8 mouse cellular contexts compared by ENCODE assay signal in the genomic region with DNA sequence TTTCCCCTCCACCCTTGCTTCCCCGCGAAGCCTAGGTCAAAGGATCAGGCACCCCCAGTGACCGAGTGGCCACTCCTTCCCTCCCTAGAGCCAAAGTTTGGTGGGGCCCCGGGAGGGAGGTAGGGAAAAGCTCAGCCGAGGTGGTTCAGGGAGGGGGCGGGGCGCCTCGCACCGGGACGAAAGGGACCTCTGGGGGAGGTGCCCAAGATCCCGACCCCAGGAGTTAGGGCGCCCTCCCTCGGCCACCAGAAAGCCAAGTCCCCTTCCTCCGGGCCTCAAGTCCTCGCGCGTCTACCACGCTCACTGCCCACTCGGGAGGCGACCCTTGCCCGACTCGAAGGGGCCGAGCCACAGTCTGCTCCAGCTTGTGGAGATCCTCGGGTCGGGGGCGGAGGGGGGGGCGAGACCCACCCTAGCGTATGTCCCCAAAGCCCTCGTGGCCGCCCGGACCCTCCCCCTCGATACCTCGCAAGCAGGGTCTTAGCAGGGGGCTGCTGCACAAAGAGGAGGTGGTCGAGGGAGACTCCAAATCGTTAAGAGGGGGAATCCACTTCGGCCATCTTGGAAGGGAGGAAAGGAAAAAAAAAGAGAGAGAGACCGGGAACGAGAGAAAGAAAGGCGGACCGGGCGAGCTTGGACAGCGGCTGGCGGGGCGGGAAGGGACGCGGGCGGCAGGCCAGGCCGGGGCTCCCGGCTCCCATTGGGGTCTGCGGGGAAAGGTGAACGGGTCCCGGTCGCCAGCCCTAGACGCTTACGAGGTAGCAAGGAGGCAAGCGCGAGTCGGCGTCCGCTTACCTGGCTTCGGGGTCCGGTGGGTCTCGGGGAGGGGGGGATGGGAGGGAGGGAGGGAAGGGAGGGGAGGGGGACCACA. TPM values are rescaled to one million over a fixed set of nuclear protein-coding genes. Genes with fewer than 3 reads are reported as not detected.
DNase-seq lines count a peak whose midpoint lies in the region; ATAC-seq and TF ChIP-seq lines count a peak whose summit lies in the region.

No protein-coding gene starts in this region.

- H3K9me3 ChIP-seq in midbrain, embryonic 11.5 days (ENCODE audit: control insufficient read depth, low read length): no peaks in the 10 kb centered on the region

- peak overlapping the region; percentile 82 for H3K4me3 ChIP-seq in midbrain, embryonic 11.5 days (ENCODE audit: low read depth, low read length)
- H3K4me3 ChIP-seq in testis, adult 2 months (ENCODE audit: control insufficient read depth, low read depth, low read length): peak overlapping the region; percentile 79

- under 1% methylated on average over 49 of the region's 63 CpGs for WGBS in midbrain, embryonic 11.5 days

- peak overlapping the region; percentile 95 for H3K4me2 ChIP-seq in midbrain, embryonic 11.5 days

- intact Hi-C loops in heart, postnatal 14 days (cut with DNase I): loop anchor here (2.0 kb wide), 1 partner anchor 40 kb away; no protein-coding TSS in a partner anchor

- H3K27me3 ChIP-seq in midbrain, embryonic 11.5 days (ENCODE audit: control insufficient read depth, insufficient read depth, low read length): no peaks in the 10 kb centered on the region
- no peaks in the 10 kb centered on the region for H3K27me3 ChIP-seq in testis, adult 2 months (ENCODE audit: control insufficient read depth, insufficient read depth, low read length)

- TF ChIP-seq CTCF in testis, adult 2 months (IDR thresholded peaks at IDR 0.05; ENCODE audit: control insufficient read depth, insufficient read depth, insufficient replicate concordance, low read depth, low read length): no peak

- H3K27ac ChIP-seq in midbrain, embryonic 11.5 days (ENCODE audit: low read depth, low read length): peak overlapping the region; percentile 94
- H3K27ac ChIP-seq in testis, adult 2 months (ENCODE audit: control insufficient read depth, insufficient read depth, low read depth, low read length): no peak overlapping the region

- H3K4me1 ChIP-seq in midbrain, embryonic 11.5 days (ENCODE audit: control insufficient read depth, insufficient read depth, low read length): peaks cover 40% of the 10 kb centered on the region
- peaks cover 38% of the 10 kb centered on the region for H3K4me1 ChIP-seq in testis, adult 2 months (ENCODE audit: control insufficient read depth, insufficient read depth, low read length)

- no peak for ATAC-seq in cerebellum, adult (ENCODE audit: insufficient number of reproducible peaks, low FRiP score, low TSS enrichment)
- peak; percentile 14 for ATAC-seq in midbrain, embryonic 11.5 days (ENCODE audit: low FRiP score)

- TF ChIP-seq POLR2A in testis, adult 2 months (IDR thresholded peaks at IDR 0.05; ENCODE audit: control insufficient read depth, low read depth, low read length): no peak

- H3K9ac ChIP-seq in midbrain, embryonic 11.5 days (ENCODE audit: low read length): peak overlapping the region; percentile 97

- DNase-seq in cerebellum, adult 11 months: peak; percentile 71
- DNase-seq in adrenal gland, postnatal 36 days: peak; percentile 83 to 93
- peak; percentile 40 for DNase-seq in fibroblast of lung, adult 2 months (ENCODE audit: low read depth)
- peak; percentile 77 to 84 for DNase-seq in heart, postnatal 14 days
- DNase-seq in layer of hippocampus, postnatal 10 days (ENCODE audit: low spot score in 2 of 2): peak; percentile 68 to 79
- DNase-seq in midbrain, embryonic 11.5 days (ENCODE audit: low spot score, missing footprints): peak; percentile 97

- no peaks in the 10 kb centered on the region for H3K36me3 ChIP-seq in midbrain, embryonic 11.5 days (ENCODE audit: control insufficient read depth, insufficient read depth, low read length)
- no peaks in the 10 kb centered on the region for H3K36me3 ChIP-seq in testis, adult 2 months (ENCODE audit: control insufficient read depth, insufficient read depth, low read length)

RNA-seq across cellular contexts. Expression of gene Pcgf2, which starts 1.3 kb away (rescaled TPM):
- total RNA-seq in adrenal gland, postnatal 36 days (2021): 10 to 100 TPM; 25.7 to 28.5 TPM
- total RNA-seq in heart, postnatal 14 days (2021): 10 to 100 TPM; 11.1 to 12.9 TPM
- total RNA-seq in layer of hippocampus, postnatal 10 days (2021): 10 to 100 TPM; 51.0 to 52.0 TPM
- 13.4 and 16.1 TPM in 2 replicates for polyA plus RNA-seq in midbrain, embryonic 11.5 days (2014; fragmentation: Nextera tagmentation; extraction: Ambion mirVana)
- 6.4 and 8.1 TPM in 2 replicates for polyA plus RNA-seq in testis, adult 2 months (2012; rRNA removed)

RNA-seq across cellular contexts. Expression of gene Psmb3, which starts 4.2 kb away (rescaled TPM):
- total RNA-seq in adrenal gland, postnatal 36 days (2021): 100 to 1,000 TPM; 227 to 235 TPM
- total RNA-seq in heart, postnatal 14 days (2021): 100 to 1,000 TPM; 161 to 169 TPM
- total RNA-seq in layer of hippocampus, postnatal 10 days (2021): 100 to 1,000 TPM; 146 to 170 TPM
- polyA plus RNA-seq in midbrain, embryonic 11.5 days (2014; fragmentation: Nextera tagmentation; extraction: Ambion mirVana): 477 and 517 TPM in 2 replicates
- polyA plus RNA-seq in testis, adult 2 months (2012; rRNA removed): 102 and 104 TPM in 2 replicates

RNA-seq across cellular contexts. Expression of gene Cisd3, which starts 13.3 kb away (rescaled TPM):
- total RNA-seq in adrenal gland, postnatal 36 days (2021): 100 to 1,000 TPM; 187 to 222 TPM
- 100 to 1,000 TPM; 146 to 147 TPM for total RNA-seq in heart, postnatal 14 days (2021)
- 10 to 100 TPM; 34.3 to 40.1 TPM for total RNA-seq in layer of hippocampus, postnatal 10 days (2021)
- 13.4 and 19.0 TPM in 2 replicates for polyA plus RNA-seq in midbrain, embryonic 11.5 days (2014; fragmentation: Nextera tagmentation; extraction: Ambion mirVana)
- polyA plus RNA-seq in testis, adult 2 months (2012; rRNA removed): 17.6 and 17.7 TPM in 2 replicates

RNA-seq across cellular contexts. Expression of gene Mllt6, which starts 35.8 kb away (rescaled TPM):
- 10 to 100 TPM; 38.6 to 41.5 TPM for total RNA-seq in adrenal gland, postnatal 36 days (2021)
- total RNA-seq in heart, postnatal 14 days (2021): 10 to 100 TPM; 58.1 to 61.7 TPM
- 10 to 100 TPM; 50.5 to 55.5 TPM for total RNA-seq in layer of hippocampus, postnatal 10 days (2021)
- polyA plus RNA-seq in midbrain, embryonic 11.5 days (2014; fragmentation: Nextera tagmentation; extraction: Ambion mirVana): 3.5 and 4.3 TPM in 2 replicates
- 7.4 and 8.2 TPM in 2 replicates for polyA plus RNA-seq in testis, adult 2 months (2012; rRNA removed)

RNA-seq across cellular contexts. Expression of gene Pip4k2b, which starts 45.5 kb away (rescaled TPM):
- total RNA-seq in adrenal gland, postnatal 36 days (2021): 10 to 100 TPM; 27.5 to 29.6 TPM
- 10 to 100 TPM; 20.7 to 22.6 TPM for total RNA-seq in heart, postnatal 14 days (2021)
- 100 to 1,000 TPM; 121 to 138 TPM for total RNA-seq in layer of hippocampus, postnatal 10 days (2021)
- 2.4 TPM in 2 replicates for polyA plus RNA-seq in midbrain, embryonic 11.5 days (2014; fragmentation: Nextera tagmentation; extraction: Ambion mirVana)
- polyA plus RNA-seq in testis, adult 2 months (2012; rRNA removed): 2.5 TPM in 2 replicates

Comparison
In these comparisons a context has a peak if more than half of its experiments do, and no peak if none do; other contexts are left out.
1. DNase-seq: peak in every context shown above with its lines; median percentile 97 in midbrain, embryonic 11.5 days; 88 in adrenal gland, postnatal 36 days; 80 in heart, postnatal 14 days; 74 in layer of hippocampus, postnatal 10 days; 71 in cerebellum, adult 11 months; 40 in fibroblast of lung, adult 2 months.